Mouse (Mus musculus) liver, adult 2 months (tissue): Measurements from ENCODE around the gene Chdh. TPM values are rescaled to one million over a fixed set of nuclear protein-coding genes. Genes with fewer than 3 reads are reported as not detected.

Source experiments
- DNase-seq: peaks from one replicate; pipeline ENCODE4 v3.0.0-alpha.2; 2011; ENCODE audit warnings: low read depth, low spot score; ENCODE audit errors: extremely low read depth
- H3K27ac ChIP-seq: fragments of 200-500 bp; replicated peaks from 2 replicates; pipeline ENCODE4 v1.5.1; 2012; ENCODE audit warnings: low read depth, mild to moderate bottlenecking, control low read depth, inconsistent platforms, low read length; ENCODE audit not compliant: insufficient read depth
- H3K27me3 ChIP-seq: fragments of 200-500 bp; 2 replicates; pipeline ENCODE4 v1.6.1; 2012; ENCODE audit warnings: mild to moderate bottlenecking, moderate library complexity, low read length, inconsistent platforms; ENCODE audit not compliant: control insufficient read depth, insufficient read depth
- H3K36me3 ChIP-seq: fragments of 200-500 bp; 2 replicates; pipeline ENCODE4 v1.6.1; 2012; ENCODE audit warnings: low read length, inconsistent platforms; ENCODE audit not compliant: control insufficient read depth, insufficient read depth
- H3K4me1 ChIP-seq: fragments of 200-500 bp; 2 replicates; pipeline ENCODE4 v1.6.1; 2011; ENCODE audit warnings: low read length; ENCODE audit not compliant: control insufficient read depth, insufficient read depth
- H3K4me3 ChIP-seq: fragments of 200-500 bp; 2 replicates; pipeline ENCODE4 v1.5.1; 2011; ENCODE audit warnings: low read depth, mild to moderate bottlenecking, control low read depth, low read length, moderate library complexity; ENCODE audit not compliant: insufficient read depth
- H3K79me2 ChIP-seq: fragments of 200-500 bp; 2 replicates; pipeline ENCODE4 v1.6.1; 2012; ENCODE audit warnings: inconsistent platforms, mild to moderate bottlenecking, low read length, moderate library complexity; ENCODE audit not compliant: control insufficient read depth, insufficient read depth
- H3K9ac ChIP-seq: fragments of 200-500 bp; 2 replicates; pipeline ENCODE4 v1.6.1; 2012; ENCODE audit warnings: low read depth, mild to moderate bottlenecking, control low read depth, inconsistent platforms, low read length
- CTCF ChIP-seq: fragments of 200-500 bp; IDR thresholded peaks from 2 replicates; pipeline ENCODE4 v1.5.1; 2011; ENCODE audit warnings: low read depth, low read length, control low read depth
- POLR2A ChIP-seq: fragments of 200-500 bp; IDR thresholded peaks from 2 replicates; pipeline ENCODE4 v1.6.1; 2011; ENCODE audit warnings: low read length, control low read depth; ENCODE audit not compliant: insufficient read depth; ENCODE audit errors: extremely low read depth
- WGBS: fragments of 180-500 bp; shearing (Covaris S2); methylation state at CpG from one replicate; pipeline ENCODE4 v1.1.7; 2018; 5-methylcytosine and 5-hydroxymethylcytosine counted together
- polyA plus RNA-seq: library from polyadenylated mRNA; depleted of rRNA; stranded (reverse); fragments of >200 nt; gene quantifications from 2 replicates; pipeline ENCODE4 v1.2.3, GENCODE M21; 2012
- total RNA-seq: library from RNA; depleted of rRNA; stranded (reverse); fragments of >200 nt; gene quantifications from 2 replicates; pipeline ENCODE4 v1.2.3, GENCODE M21; 2014

Gene Chdh
- total and polyA plus RNA-seq, 2 experiments: 48.1 to 75.5 TPM

DNA sequence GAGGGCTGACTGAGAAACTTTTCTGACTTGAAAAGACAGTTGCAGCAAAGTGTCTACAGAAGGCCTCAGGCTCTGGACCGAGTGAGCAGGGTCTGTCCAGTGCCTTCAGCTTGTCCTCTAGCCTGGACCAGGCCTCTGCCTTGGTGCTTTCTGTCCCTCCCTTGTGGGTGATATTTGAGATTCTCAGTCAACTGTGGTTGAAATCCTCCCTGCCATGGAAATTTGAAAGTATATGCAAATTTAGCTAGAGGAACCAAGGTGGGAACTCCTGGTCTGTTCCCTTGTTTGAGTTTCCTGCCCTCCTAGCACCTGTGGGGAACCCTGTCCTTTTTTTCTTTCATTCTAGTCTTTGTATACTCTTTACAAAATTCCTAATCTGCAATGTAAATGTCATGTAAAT is 6.2 kb downstream of the Chdh start:
- Histone ChIP-seq H3K79me2 (peaks cover 19% of the 10 kb centered on the region; the same call in 1 of the 2 replicates), H3K4me1 (peaks cover 56% of the 10 kb centered on the region), H3K4me3 (no peak overlapping the region), H3K27ac (peak overlapping the region; percentile 58), H3K27me3 (no peaks in the 10 kb centered on the region), H3K36me3 (0 out of 2 replicates have a peak, but pooled peaks cover 2% of the 10 kb centered on the region), H3K9ac (peak overlapping the region; percentile 2; the same call in 1 of the 2 replicates)
- TF ChIP-seq CTCF (no peak), POLR2A (no peak)
- WGBS: 42% methylated on average over 1 of the region's 1 CpGs
- no peak for DNase-seq

- 29% methylated on average over 5 of the region's 5 CpGs for WGBS
These were observed 7.8 kb downstream of the Chdh start for GRCm38 (mm10) chr14:30016666-30017065.

GRCm38 (mm10) chr14:30017794-30018462 is 9.1 kb downstream of the Chdh start:
- H3K79me2 ChIP-seq: peaks cover 16% of the 10 kb centered on the region; the same call in 1 of the 2 replicates
- no peaks in the 10 kb centered on the region for H3K27me3 ChIP-seq
- peaks cover 5% of the 10 kb centered on the region; the same call in 1 of the 2 replicates for H3K36me3 ChIP-seq
- WGBS: 18% methylated on average over 8 of the region's 8 CpGs
- peaks cover 61% of the 10 kb centered on the region for H3K4me1 ChIP-seq
- DNase-seq: peak; percentile 72
- peak overlapping the region; percentile 95 for H3K27ac ChIP-seq
- TF ChIP-seq CTCF: no peak
- no peak for TF ChIP-seq POLR2A
- H3K4me3 ChIP-seq: no peak overlapping the region
- peak overlapping the region; percentile 57 for H3K9ac ChIP-seq

More at GRCm38 (mm10) chr14:30016666-30017065, 7.8 kb downstream of the Chdh start:
- Histone ChIP-seq H3K27ac (peak overlapping the region; percentile 95), H3K4me1 (peaks cover 57% of the 10 kb centered on the region), H3K79me2 (peaks cover 15% of the 10 kb centered on the region; the same call in 1 of the 2 replicates), H3K9ac (peak overlapping the region; percentile 17; the same call in 1 of the 2 replicates), H3K27me3 (no peaks in the 10 kb centered on the region), H3K4me3 (no peak overlapping the region), H3K36me3 (peaks cover 3% of the 10 kb centered on the region; the same call in 1 of the 2 replicates)
- DNase-seq: peak; percentile 95
- TF ChIP-seq POLR2A (no peak), CTCF (no peak)

- H3K27ac ChIP-seq: peak overlapping the region; percentile 98
- peaks cover 5% of the 10 kb centered on the region; the same call in 1 of the 2 replicates for H3K36me3 ChIP-seq
- H3K79me2 ChIP-seq: peaks cover 19% of the 10 kb centered on the region; the same call in 1 of the 2 replicates
- no peaks in the 10 kb centered on the region for H3K27me3 ChIP-seq
- peak; percentile 98 for DNase-seq
- H3K4me3 ChIP-seq: no peak overlapping the region
- WGBS: 18% methylated on average over 4 of the region's 4 CpGs
- no peak for TF ChIP-seq CTCF
- no peak for TF ChIP-seq POLR2A
- H3K4me1 ChIP-seq: peaks cover 61% of the 10 kb centered on the region
- peak overlapping the region; percentile 57 for H3K9ac ChIP-seq
These were observed 9.6 kb downstream of the Chdh start for GRCm38 (mm10) chr14:30018463-30018801.

DNA sequence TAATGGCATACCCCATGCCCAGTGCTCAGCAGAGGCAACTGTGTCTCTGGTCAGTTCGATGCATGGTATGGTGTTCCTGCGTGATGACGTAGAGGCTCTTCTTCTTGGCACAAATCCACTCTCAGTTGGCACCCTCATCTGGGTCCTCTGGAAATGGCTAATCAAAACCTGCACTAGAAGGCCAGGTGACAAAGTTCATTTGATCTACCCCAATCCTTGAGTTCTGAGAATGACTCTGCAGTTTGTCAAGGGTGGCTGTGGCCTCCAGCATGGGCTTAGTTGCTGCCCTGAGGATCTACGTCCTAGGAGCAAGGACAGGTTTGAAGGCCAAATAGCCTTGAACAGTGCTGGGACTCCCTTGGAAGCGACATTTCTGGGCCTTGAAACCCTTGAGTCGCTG is 10.0 kb downstream of the Chdh start:
- Histone ChIP-seq H3K79me2 (peaks cover 19% of the 10 kb centered on the region; the same call in 1 of the 2 replicates), H3K36me3 (peaks cover 5% of the 10 kb centered on the region; the same call in 1 of the 2 replicates), H3K27ac (peak overlapping the region; percentile 98), H3K4me3 (no peak overlapping the region), H3K27me3 (no peaks in the 10 kb centered on the region), H3K4me1 (peaks cover 60% of the 10 kb centered on the region), H3K9ac (peak overlapping the region; percentile 54)
- TF ChIP-seq POLR2A (no peak), CTCF (no peak)
- 34% methylated on average over 6 of the region's 6 CpGs for WGBS
- DNase-seq: peak; percentile 89

- H3K9ac ChIP-seq: peak overlapping the region; percentile 54
These were observed 10.6 kb downstream of the Chdh start for GRCm38 (mm10) chr14:30019375-30019774.

More at GRCm38 (mm10) chr14:30019375-30019774, 10.6 kb downstream of the Chdh start:
- Histone ChIP-seq H3K4me3 (no peak overlapping the region), H3K27me3 (no peaks in the 10 kb centered on the region), H3K79me2 (peaks cover 19% of the 10 kb centered on the region; the same call in 1 of the 2 replicates), H3K4me1 (peaks cover 58% of the 10 kb centered on the region), H3K36me3 (peaks cover 5% of the 10 kb centered on the region; the same call in 1 of the 2 replicates), H3K27ac (peak overlapping the region; percentile 98)
- TF ChIP-seq CTCF (no peak), POLR2A (no peak)
- WGBS: 75% methylated on average over 8 of the region's 8 CpGs
- no peak for DNase-seq
